Mouse (Mus musculus): ENCODE data around the gene Zswim1.
"Not testable (repeated sequence)": the region's sequence is repeated elsewhere in the genome, so short reads cannot be mapped to it uniquely, and the experiment has no call there.

Gene Zswim1

DNA sequence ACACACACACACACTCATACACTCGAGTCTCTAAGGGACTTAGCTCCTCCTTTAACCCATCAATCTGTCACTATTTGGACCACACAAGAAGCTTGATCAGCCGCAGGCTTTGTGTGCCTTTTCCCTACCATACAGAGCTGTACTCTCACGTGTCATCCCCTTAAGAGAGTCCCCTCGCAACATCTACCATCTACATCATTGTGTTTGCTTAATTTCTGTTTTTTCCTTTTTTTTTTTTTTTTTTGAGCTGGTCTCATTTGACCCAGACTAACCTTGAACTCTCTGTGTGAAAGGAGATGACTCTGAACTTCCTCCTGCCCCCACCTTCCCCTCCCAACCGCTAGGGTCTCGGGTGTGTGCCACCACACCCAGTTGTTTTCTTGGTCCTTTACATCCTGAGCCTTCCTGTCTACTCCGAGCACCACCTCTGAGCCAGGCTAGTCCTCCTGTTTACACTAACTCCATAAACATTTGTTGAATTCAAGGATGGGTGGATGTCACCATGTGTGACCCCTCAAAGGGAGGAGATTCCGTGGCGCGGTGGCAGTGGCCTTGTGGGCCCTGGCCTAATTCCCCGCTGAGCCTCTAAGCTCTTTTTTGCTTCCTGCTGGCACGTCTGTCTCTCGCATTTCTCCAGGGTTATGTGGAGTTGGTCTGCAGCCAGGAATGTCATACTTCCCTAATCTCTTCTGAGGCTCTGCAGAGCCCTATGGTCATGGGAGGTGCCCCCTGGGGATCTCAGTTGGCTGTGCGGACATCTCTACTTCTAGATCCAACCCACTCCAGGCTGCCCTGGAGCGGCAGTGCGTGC, 44.5 kb downstream of the Zswim1 start:
- peak; percentile 70 for DNase-seq (ENCODE audit: low read depth)

DNA sequence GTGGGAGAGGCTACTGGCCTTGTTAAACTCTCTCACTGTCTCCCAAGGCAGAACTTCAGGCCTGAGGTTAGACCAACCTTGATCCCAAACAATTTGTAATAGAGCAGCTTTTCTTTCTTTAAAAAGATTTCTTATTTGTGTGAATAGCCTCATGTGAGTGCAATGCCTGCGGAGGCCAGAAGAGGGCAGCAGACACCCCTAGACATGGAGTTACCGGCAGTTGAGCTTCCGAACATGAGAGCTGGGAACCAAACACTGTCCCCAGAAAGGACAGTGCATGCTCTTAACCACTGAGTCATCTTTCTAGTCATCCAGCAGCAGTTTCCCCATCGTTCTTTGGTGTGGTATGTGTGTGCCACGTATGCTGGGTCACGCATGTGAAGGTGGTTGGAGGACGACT, 45.1 kb downstream of the Zswim1 start:
- DNase-seq (ENCODE audit: low read depth) = peak; percentile 48

DNA sequence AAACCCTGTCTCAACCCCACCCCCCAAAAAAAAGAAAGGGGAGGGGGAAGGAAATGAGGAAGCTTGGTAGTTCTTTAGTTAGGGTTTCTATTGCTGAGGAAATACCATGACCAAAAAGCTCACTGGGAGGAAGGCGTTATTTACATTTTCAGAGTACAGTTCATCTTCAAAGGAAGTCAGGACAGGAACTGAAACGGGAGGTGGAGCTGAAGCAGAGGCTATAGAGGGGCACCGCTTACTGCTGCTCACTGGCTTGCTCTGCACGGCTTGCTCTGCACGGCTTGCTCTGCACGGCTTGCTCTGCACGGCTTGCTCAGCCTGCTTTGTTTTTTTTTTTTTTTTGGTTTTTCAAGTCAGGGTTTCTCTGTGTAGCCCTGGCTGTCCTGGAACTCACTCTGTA, 46.0 kb downstream of the Zswim1 start:
- no peak for DNase-seq (ENCODE audit: low read depth)

DNA sequence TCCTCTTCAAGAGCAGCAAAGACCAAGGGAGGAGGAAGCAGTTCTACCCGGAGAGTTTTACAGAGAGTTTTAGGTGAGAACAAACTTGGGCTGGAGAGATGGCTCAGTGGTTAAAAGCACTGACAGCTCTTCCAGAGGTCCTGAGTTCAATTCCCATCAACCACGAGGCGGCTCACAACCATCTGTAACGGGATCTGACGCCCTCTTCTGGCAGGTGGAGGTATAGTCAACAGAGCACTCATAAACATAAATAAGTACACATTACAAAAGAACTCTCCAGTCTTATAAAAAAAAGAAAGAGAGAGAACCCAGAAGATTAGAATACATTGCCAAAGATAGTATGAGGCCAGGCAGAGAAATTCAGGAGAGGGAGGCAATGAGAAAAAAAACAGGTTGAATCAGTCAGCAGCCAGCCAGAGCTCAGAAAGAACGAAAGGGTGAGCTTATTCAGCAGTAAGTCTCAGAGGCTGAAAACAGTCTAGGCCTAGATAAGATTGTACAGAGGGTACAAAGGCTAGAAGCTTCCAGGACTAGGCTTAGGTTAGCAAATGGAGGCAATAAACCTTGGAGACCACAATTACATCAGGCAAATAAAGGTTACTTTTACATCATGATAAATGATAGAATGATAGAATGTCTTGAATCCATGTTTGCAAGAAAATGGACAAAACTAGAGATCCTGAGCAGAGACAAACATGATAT, 49.3 kb downstream of the Zswim1 start:
- peak; percentile 34 for DNase-seq (ENCODE audit: low read depth)

DNA sequence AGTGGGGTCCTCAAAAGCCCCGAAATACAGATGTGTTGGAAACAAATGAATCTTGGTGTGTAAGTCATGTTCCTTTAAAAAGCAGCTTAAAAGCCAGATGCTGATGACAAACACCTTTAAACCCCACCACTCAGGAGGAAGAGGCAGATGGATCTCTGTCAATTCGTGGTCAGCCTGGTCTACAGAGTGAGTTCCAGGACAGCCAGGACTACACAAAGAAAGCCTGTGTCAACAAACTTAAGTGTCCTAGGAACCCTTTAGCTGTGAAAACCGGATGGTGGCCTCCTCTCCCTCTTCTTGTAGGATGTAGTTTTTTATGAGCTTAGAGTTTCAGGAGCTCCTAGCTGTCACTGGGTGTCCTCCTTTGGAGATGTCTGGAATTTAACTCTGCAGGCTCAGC, 51.1 kb downstream of the Zswim1 start:
- no peak for DNase-seq (ENCODE audit: low read depth)

DNA sequence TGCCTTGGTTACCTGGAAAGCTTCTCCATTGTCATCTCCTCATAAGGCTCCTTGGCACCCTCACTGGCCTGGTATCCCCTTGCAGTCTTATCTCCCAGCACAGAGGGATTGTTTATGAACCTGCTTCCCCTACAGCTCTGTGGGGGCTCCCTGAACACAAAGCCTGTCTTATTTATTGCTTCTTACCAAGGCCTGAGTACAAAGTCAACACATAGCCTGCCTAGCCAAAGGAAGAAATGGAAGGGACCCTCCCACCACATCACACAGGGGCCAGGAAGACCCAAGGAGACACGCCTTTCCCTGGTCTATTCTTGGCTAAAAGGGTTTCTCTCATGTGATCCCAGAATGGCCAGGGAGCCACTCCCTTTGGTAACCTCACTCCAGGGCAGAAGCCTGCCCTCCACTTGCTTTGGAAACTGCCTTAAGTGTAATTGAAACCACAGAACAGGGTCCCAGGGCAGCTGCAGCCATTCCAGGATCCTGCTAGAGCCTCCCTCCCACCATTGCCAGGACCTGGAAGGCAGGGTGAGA, 51.8 kb downstream of the Zswim1 start:
- peak; percentile 72 for DNase-seq (ENCODE audit: low read depth)

DNA sequence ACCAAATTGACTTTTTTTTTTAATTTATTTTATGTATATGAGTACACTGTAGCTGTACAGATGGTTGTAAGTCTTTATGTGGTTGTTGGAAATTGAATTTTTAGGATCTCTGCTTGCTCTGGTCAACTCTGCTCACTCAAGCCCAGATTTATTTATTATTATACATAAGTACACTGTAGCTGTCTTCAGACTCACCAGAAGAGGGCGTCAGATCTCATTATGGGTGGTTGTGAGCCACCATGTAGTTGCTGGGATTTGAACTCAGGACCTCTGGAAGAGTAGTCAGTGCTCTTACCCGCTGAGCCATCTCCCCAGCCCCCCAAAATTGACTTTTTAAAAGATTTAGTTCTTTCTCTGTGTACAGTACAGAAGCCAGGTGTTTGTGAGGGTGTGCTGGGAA, 53.2 kb downstream of the Zswim1 start:
- DNase-seq (ENCODE audit: low read depth) = not testable (repeated sequence)
